Mouse (Mus musculus) megakaryocyte, embryonic 14.5 days (primary cell): ENCODE data around the gene Mgat5b. TPM values are rescaled to one million over a fixed set of nuclear protein-coding genes. Genes with fewer than 3 reads are reported as not detected.

Experiments
- H3K27me3 ChIP-seq: replicated peaks from 2 replicates; pipeline ENCODE3; 2012; ENCODE audit warnings: inconsistent platforms
- H3K36me3 ChIP-seq: replicated peaks from 2 replicates; pipeline ENCODE3; 2012; ENCODE audit warnings: low read length, inconsistent platforms, mixed read lengths
- H3K4me1 ChIP-seq: 2 replicates; pipeline ENCODE4 v1.6.1; 2012; ENCODE audit warnings: inconsistent platforms
- H3K4me3 ChIP-seq: replicated peaks from 2 replicates; pipeline ENCODE3; 2012; ENCODE audit warnings: moderate library complexity, mild to moderate bottlenecking, inconsistent platforms
- H3K9me3 ChIP-seq: 2 replicates; pipeline ENCODE4 v1.6.1; 2012; ENCODE audit warnings: inconsistent platforms
- FLI1 ChIP-seq: IDR thresholded peaks from 2 replicates; pipeline ENCODE4 v1.6.1; 2012; ENCODE audit warnings: low read length, inconsistent platforms, mixed read lengths
- GATA1 ChIP-seq: IDR thresholded peaks from 3 replicates; pipeline ENCODE4 v1.6.1; 2012; ENCODE audit warnings: mixed read lengths, low read length, inconsistent platforms, borderline replicate concordance
- polyA plus RNA-seq: library from polyadenylated mRNA; stranded (reverse); fragments of >175 nt; gene quantifications from 2 replicates; pipeline ENCODE4 v1.2.3, GENCODE M21; 2012; ENCODE audit warnings: low replicate concordance; ENCODE audit not compliant: insufficient read depth

Gene Mgat5b
- polyA plus RNA-seq, 1 experiment = not detected

GRCm38 (mm10) chr11:116969498-116969897 is 50.8 kb downstream of the Mgat5b start:
- TF ChIP-seq GATA1 (no peak), FLI1 (no peak)
- no peaks in the 10 kb centered on the region for H3K36me3 ChIP-seq
- no peaks in the 10 kb centered on the region for H3K4me1 ChIP-seq
- H3K4me3 ChIP-seq = no peak overlapping the region
- H3K27me3 ChIP-seq = peaks cover 71% of the 10 kb centered on the region
- H3K9me3 ChIP-seq = no peaks in the 10 kb centered on the region

- TF ChIP-seq FLI1 (no peak), GATA1 (no peak)
- Histone ChIP-seq H3K9me3 (no peaks in the 10 kb centered on the region), H3K4me3 (no peak overlapping the region), H3K27me3 (peaks cover 70% of the 10 kb centered on the region), H3K4me1 (no peaks in the 10 kb centered on the region), H3K36me3 (no peaks in the 10 kb centered on the region)
Observed at GRCm38 (mm10) chr11:116970847-116971246, 52.2 kb downstream of the Mgat5b start.

GRCm38 (mm10) chr11:116972828-116973227 is 54.2 kb downstream of the Mgat5b start:
- Histone ChIP-seq H3K27me3 (peaks cover 71% of the 10 kb centered on the region), H3K36me3 (no peaks in the 10 kb centered on the region)

GRCm38 (mm10) chr11:116973508-116973907 is 54.8 kb downstream of the Mgat5b start:
- Histone ChIP-seq H3K4me1 (no peaks in the 10 kb centered on the region), H3K27me3 (peaks cover 70% of the 10 kb centered on the region), H3K9me3 (no peaks in the 10 kb centered on the region), H3K4me3 (peak overlapping the region; percentile 20), H3K36me3 (no peaks in the 10 kb centered on the region)
- TF ChIP-seq FLI1 (no peak), GATA1 (no peak)

More at GRCm38 (mm10) chr11:116972828-116973227, 54.2 kb downstream of the Mgat5b start:
- H3K4me3 ChIP-seq = no peak overlapping the region
- no peaks in the 10 kb centered on the region for H3K4me1 ChIP-seq
- TF ChIP-seq FLI1 (no peak), GATA1 (no peak)
- no peaks in the 10 kb centered on the region for H3K9me3 ChIP-seq

GRCm38 (mm10) chr11:116974341-116974740 is 55.7 kb downstream of the Mgat5b start:
- TF ChIP-seq FLI1 = no peak
- TF ChIP-seq GATA1 = no peak
- no peak overlapping the region for H3K4me3 ChIP-seq
- no peaks in the 10 kb centered on the region for H3K4me1 ChIP-seq
- H3K9me3 ChIP-seq = no peaks in the 10 kb centered on the region
- no peaks in the 10 kb centered on the region for H3K36me3 ChIP-seq
- H3K27me3 ChIP-seq = peaks cover 73% of the 10 kb centered on the region

GRCm38 (mm10) chr11:116980313-116980712 is 61.6 kb downstream of the Mgat5b start:
- peaks cover 64% of the 10 kb centered on the region for H3K27me3 ChIP-seq
- H3K4me1 ChIP-seq = no peaks in the 10 kb centered on the region
- TF ChIP-seq GATA1 (no peak), FLI1 (no peak)
- no peak overlapping the region for H3K4me3 ChIP-seq
- H3K36me3 ChIP-seq = no peaks in the 10 kb centered on the region
- H3K9me3 ChIP-seq = no peaks in the 10 kb centered on the region

- H3K4me3 ChIP-seq = no peak overlapping the region
- no peaks in the 10 kb centered on the region for H3K9me3 ChIP-seq
- TF ChIP-seq GATA1 = no peak
- TF ChIP-seq FLI1 = no peak
- H3K4me1 ChIP-seq = no peaks in the 10 kb centered on the region
- H3K36me3 ChIP-seq = no peaks in the 10 kb centered on the region
- peaks cover 68% of the 10 kb centered on the region for H3K27me3 ChIP-seq
Observed at GRCm38 (mm10) chr11:116982543-116982942, 63.9 kb downstream of the Mgat5b start.

- no peaks in the 10 kb centered on the region for H3K9me3 ChIP-seq
- TF ChIP-seq FLI1 (no peak), GATA1 (no peak)
- H3K4me3 ChIP-seq = no peak overlapping the region
- H3K27me3 ChIP-seq = peaks cover 64% of the 10 kb centered on the region
- H3K36me3 ChIP-seq = no peaks in the 10 kb centered on the region
- no peaks in the 10 kb centered on the region for H3K4me1 ChIP-seq
Observed at GRCm38 (mm10) chr11:116985504-116986385, 67.1 kb downstream of the Mgat5b start.

GRCm38 (mm10) chr11:116988131-116988530 is 69.5 kb downstream of the Mgat5b start:
- TF ChIP-seq FLI1 = no peak
- no peak for TF ChIP-seq GATA1
- Histone ChIP-seq H3K36me3 (no peaks in the 10 kb centered on the region), H3K4me1 (no peaks in the 10 kb centered on the region), H3K9me3 (peaks cover 4% of the 10 kb centered on the region; the same call in 1 of the 2 replicates), H3K27me3 (peaks cover 67% of the 10 kb centered on the region), H3K4me3 (no peak overlapping the region)

GRCm38 (mm10) chr11:116990231-116990630 is 71.6 kb downstream of the Mgat5b start:
- H3K9me3 ChIP-seq = peaks cover 4% of the 10 kb centered on the region; the same call in 1 of the 2 replicates
- peaks cover 69% of the 10 kb centered on the region for H3K27me3 ChIP-seq
- no peak overlapping the region for H3K4me3 ChIP-seq
- H3K4me1 ChIP-seq = no peaks in the 10 kb centered on the region
- TF ChIP-seq GATA1 (no peak), FLI1 (no peak)
- no peaks in the 10 kb centered on the region for H3K36me3 ChIP-seq
